Mouse (Mus musculus) hindbrain, postnatal 0 days (tissue): ENCODE results near the gene Olfr222. TPM values are rescaled to one million over a fixed set of nuclear protein-coding genes. Genes with fewer than 3 reads are reported as not detected.

ENCODE experiments used
- ATAC-seq: fragments of 200-750 bp; cut with Nextera tagmentation; 2 replicates; pipeline ENCODE4 v1.8.0; 2017; ENCODE audit warnings: mild to moderate bottlenecking, moderate TSS enrichment, moderate library complexity
- DNase-seq: peaks from one replicate; pipeline ENCODE4 v3.0.0-alpha.2; 2015; ENCODE audit warnings: low spot score
- H3K27ac ChIP-seq: fragments of 300-500 bp; sonication (generic); 2 replicates; pipeline ENCODE4 v1.5.1; 2014; ENCODE audit warnings: mild to moderate bottlenecking
- H3K27me3 ChIP-seq: fragments of 300-500 bp; sonication (generic); 2 replicates; pipeline ENCODE4 v1.6.1; 2014; ENCODE audit warnings: low read length, mixed read lengths; ENCODE audit not compliant: insufficient read depth
- H3K36me3 ChIP-seq: fragments of 300-500 bp; sonication (generic); 2 replicates; pipeline ENCODE4 v1.6.1; 2014; ENCODE audit warnings: low read length, mixed read lengths; ENCODE audit not compliant: insufficient read depth
- H3K4me1 ChIP-seq: fragments of 300-500 bp; sonication (generic); 2 replicates; pipeline ENCODE4 v1.6.1; 2014; ENCODE audit warnings: antibody characterized with exemption, low read length, mixed read lengths; ENCODE audit not compliant: insufficient read depth
- H3K4me2 ChIP-seq: fragments of 300-500 bp; sonication (generic); 2 replicates; pipeline ENCODE4 v1.6.1; 2014; ENCODE audit warnings: low read depth, mild to moderate bottlenecking, low read length, moderate library complexity, mixed read lengths
- H3K4me3 ChIP-seq: fragments of 300-500 bp; sonication (generic); 2 replicates; pipeline ENCODE4 v1.5.1; 2014; ENCODE audit warnings: low read length
- H3K9ac ChIP-seq: fragments of 300-500 bp; sonication (generic); replicated peaks from 2 replicates; pipeline ENCODE4 v1.6.1; 2014; ENCODE audit warnings: mild to moderate bottlenecking, low read length, moderate library complexity, mixed read lengths
- H3K9me3 ChIP-seq: fragments of 300-500 bp; sonication (generic); 2 replicates; pipeline ENCODE4 v1.6.1; 2016; ENCODE audit warnings: low read length, mixed read lengths
- CTCF ChIP-seq: IDR thresholded peaks from 2 replicates; pipeline ENCODE4 v1.5.1; 2016; ENCODE audit warnings: antibody characterized with exemption, control low read depth, low read depth
- WGBS: fragments of 180-500 bp; shearing (Covaris S2); extraction: QIAGEN DNeasy Blood & Tissue Kit; methylation state at CpG from one replicate; pipeline ENCODE4 v1.1.7; 2014; 5-methylcytosine and 5-hydroxymethylcytosine counted together
- polyA plus RNA-seq: library from polyadenylated mRNA; unstranded; fragments of >200 nt; fragmentation: Nextera tagmentation; extraction: Ambion mirVana; gene quantifications from 2 replicates; pipeline ENCODE4 v1.2.1, GENCODE M21; 2015
- total RNA-seq: library from RNA; depleted of rRNA; stranded (reverse); fragments of >200 nt; gene quantifications from 2 replicates; pipeline ENCODE4 v1.2.3, GENCODE M21; 2014

Olfr222 gene
- total and polyA plus RNA-seq, 2 experiments from 2014 or later, result not detected

DNA sequence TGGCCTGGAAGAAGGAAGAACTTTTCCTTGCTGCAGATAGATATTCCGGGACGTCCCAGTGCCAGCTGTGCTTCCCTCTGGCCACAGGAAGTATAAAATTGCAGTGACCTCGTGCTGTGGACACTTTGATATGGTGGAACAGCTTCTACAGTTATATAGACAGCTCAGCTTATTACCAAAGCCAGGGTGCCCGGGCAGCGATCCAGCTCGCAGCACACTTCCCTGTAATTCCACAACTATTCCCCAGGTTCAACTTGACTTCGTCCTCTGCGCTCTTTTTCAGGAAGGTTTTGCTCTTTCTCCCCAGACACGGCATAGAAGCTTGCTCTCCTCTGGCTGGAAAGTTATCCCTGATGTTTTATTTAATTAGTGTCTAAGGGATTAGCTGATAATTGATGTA is 309 bp downstream of the Olfr222 start:
- Histone ChIP-seq H3K27me3 (0 out of 2 replicates have a peak, but pooled peaks cover 4% of the 10 kb centered on the region), H3K9me3 (no peaks in the 10 kb centered on the region), H3K9ac (no peak overlapping the region), H3K4me2 (no peak overlapping the region), H3K4me1 (no peaks in the 10 kb centered on the region), H3K27ac (no peak overlapping the region), H3K36me3 (no peaks in the 10 kb centered on the region), H3K4me3 (no peak overlapping the region)
- DNase-seq (no peak), ATAC-seq (no peak)
- no peak for TF ChIP-seq CTCF
- 63% methylated on average over 9 of the region's 9 CpGs for WGBS

DNA sequence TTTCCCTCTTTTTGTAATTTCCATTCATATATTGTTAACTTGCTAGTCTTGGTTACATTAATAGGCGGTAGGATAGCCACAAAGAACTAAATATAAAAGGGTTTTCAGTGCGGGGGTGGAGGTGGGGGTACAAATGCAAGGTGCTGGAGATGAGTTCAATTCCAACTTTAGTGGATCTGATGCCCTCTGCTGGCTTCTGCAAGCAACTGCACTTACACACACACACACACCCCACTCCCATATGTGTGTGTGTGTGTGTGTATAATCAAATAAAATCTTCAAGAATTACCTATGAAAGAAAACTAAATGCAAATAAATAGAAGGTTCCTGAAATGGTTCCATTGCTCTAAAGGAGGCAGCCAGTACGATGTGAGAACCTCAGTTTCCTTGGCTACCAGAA is 6.7 kb downstream of the Olfr222 start:
- Histone ChIP-seq H3K4me2 (no peak overlapping the region), H3K27me3 (0 out of 2 replicates have a peak, but pooled peaks cover 4% of the 10 kb centered on the region), H3K4me1 (no peaks in the 10 kb centered on the region), H3K9me3 (no peaks in the 10 kb centered on the region), H3K4me3 (no peak overlapping the region), H3K9ac (no peak overlapping the region), H3K27ac (no peak overlapping the region), H3K36me3 (no peaks in the 10 kb centered on the region)
- no peak for ATAC-seq
- TF ChIP-seq CTCF, result peak; percentile 65
- peak; percentile 50 for DNase-seq
- WGBS, result 69% methylated on average over 3 of the region's 3 CpGs

DNA sequence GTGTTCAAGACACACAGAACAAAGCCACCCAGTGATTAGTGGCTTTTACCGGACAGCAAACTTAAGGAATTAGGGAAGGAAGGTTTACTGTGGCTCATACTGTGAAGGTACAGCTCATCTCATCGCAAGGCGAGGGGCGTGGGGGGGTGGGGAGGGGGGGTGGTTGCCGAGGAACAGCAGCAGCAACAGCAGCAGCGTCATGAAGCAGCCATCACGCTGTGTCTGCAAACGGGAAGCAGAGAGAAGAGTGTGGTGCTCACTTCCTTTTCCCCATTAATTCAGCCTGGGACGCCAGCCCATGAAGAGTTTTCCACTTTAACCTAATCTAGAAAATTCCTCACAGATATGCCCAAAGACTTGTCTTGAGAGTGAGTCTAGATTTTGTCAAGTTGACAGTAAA is 13.2 kb downstream of the Olfr222 start:
- H3K4me3 ChIP-seq, result no peak overlapping the region
- no peak overlapping the region for H3K27ac ChIP-seq
- H3K36me3 ChIP-seq, result no peaks in the 10 kb centered on the region
- no peaks in the 10 kb centered on the region for H3K4me1 ChIP-seq
- no peaks in the 10 kb centered on the region for H3K9me3 ChIP-seq
- H3K27me3 ChIP-seq, result no peaks in the 10 kb centered on the region
- DNase-seq (no peak), ATAC-seq (no peak)
- 64% methylated on average over 9 of the region's 9 CpGs for WGBS
- no peak overlapping the region for H3K4me2 ChIP-seq
- no peak overlapping the region for H3K9ac ChIP-seq
- TF ChIP-seq CTCF, result no peak

DNA sequence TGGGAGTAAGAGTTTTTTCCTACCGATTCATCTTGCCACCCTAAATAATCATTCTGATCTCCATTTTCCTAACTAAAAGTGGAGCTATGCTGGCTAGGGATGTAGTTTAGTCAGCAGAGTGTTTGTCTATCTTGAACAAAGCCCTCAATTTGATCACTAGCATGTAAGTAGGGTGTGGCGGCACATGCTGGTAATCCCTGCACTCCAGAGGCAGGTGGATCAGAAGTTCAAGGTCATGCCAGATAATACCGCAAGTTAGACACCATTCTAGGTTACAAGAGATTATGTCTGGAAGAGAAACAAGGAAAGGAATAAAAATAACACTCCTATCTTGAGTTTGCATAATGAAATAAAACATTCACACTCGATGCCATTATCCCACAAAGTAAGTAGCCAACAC is 13.7 kb downstream of the Olfr222 start:
- DNase-seq, result no peak
- H3K4me1 ChIP-seq, result no peaks in the 10 kb centered on the region
- no peak overlapping the region for H3K4me2 ChIP-seq
- no peak for TF ChIP-seq CTCF
- H3K9ac ChIP-seq, result no peak overlapping the region
- no peaks in the 10 kb centered on the region for H3K36me3 ChIP-seq
- no peaks in the 10 kb centered on the region for H3K27me3 ChIP-seq
- H3K4me3 ChIP-seq, result no peak overlapping the region
- H3K27ac ChIP-seq, result no peak overlapping the region
- 95% methylated on average over 4 of the region's 4 CpGs for WGBS
- no peaks in the 10 kb centered on the region for H3K9me3 ChIP-seq
- ATAC-seq, result no peak

DNA sequence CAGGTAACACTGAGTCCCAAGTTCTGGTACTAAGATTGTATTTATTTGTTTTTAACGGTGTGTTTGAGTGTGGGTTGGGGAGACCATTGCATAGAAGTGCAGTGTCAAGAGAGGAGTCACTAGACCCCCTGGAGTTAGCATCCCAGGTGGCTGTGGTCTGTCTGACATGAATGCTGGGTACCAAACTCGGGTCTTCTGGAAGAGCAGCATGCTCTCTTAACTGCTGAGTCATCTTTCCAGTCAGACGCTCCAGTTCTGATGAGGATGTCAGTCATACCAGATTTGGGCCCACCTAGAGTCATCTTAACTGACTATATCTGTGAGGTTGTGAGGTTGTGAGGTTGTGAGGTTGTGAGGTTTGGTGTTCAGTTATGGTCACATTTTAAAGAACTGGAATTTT is 15.1 kb downstream of the Olfr222 start:
- no peak overlapping the region for H3K9ac ChIP-seq
- no peaks in the 10 kb centered on the region for H3K36me3 ChIP-seq
- no peak overlapping the region for H3K27ac ChIP-seq
- DNase-seq (no peak), ATAC-seq (no peak)
- no peak for TF ChIP-seq CTCF
- no peaks in the 10 kb centered on the region for H3K4me1 ChIP-seq
- WGBS, result 75% methylated on average over 3 of the region's 3 CpGs
- no peaks in the 10 kb centered on the region for H3K27me3 ChIP-seq
- no peak overlapping the region for H3K4me2 ChIP-seq
- H3K4me3 ChIP-seq, result no peak overlapping the region
- H3K9me3 ChIP-seq, result no peaks in the 10 kb centered on the region

DNA sequence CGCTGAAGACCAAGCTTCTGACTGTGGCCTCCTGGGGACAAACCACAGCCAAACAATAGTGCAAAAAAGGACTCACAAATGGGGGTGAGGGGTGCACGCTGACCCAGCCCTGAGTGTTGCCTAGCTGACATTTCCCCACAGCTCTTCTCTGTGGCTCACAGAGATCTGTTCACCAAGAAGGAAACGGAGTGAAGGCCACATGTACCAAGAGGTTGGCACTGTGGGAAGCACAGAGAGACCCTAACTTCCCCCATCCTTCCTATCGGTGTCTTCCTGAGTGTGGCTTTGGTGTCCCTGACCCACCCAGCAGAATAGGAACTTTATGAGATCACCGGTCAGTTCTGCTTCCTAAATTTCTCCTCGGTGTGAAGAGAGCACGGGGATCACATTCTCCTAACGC is 21.5 kb downstream of the Olfr222 start:
- no peaks in the 10 kb centered on the region for H3K27me3 ChIP-seq
- no peak for TF ChIP-seq CTCF
- H3K4me1 ChIP-seq, result no peaks in the 10 kb centered on the region
- no peaks in the 10 kb centered on the region for H3K36me3 ChIP-seq
- H3K4me3 ChIP-seq, result no peak overlapping the region
- H3K27ac ChIP-seq, result no peak overlapping the region
- 78% methylated on average over 8 of the region's 8 CpGs for WGBS
- no peaks in the 10 kb centered on the region for H3K9me3 ChIP-seq
- H3K4me2 ChIP-seq, result no peak overlapping the region
- no peak for DNase-seq
- ATAC-seq, result no peak
- H3K9ac ChIP-seq, result no peak overlapping the region

DNA sequence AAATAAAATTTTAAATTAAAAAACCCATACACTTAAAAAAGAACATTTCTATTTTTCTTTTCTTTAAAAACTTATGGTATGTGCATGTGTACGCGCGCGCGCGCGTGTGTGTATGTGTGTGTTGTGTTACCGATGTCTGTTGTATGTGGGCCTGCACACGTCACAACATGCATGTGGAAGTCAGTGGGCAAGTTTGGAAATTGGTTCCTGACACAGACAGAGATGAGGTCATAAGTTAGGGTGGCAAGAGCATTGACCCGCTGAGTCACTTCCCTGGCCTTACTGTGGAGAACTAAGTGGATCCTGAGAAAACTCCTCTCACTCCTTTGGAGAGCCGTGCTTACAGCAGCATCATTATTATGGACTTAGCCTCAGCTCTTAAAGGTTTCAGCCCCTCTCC is 21.9 kb downstream of the Olfr222 start:
- DNase-seq, result no peak
- Histone ChIP-seq H3K4me3 (no peak overlapping the region), H3K4me1 (no peaks in the 10 kb centered on the region), H3K9ac (no peak overlapping the region), H3K36me3 (no peaks in the 10 kb centered on the region), H3K27ac (no peak overlapping the region), H3K9me3 (no peaks in the 10 kb centered on the region), H3K4me2 (no peak overlapping the region), H3K27me3 (no peaks in the 10 kb centered on the region)
- WGBS, result 93% methylated on average over 11 of the region's 11 CpGs
- TF ChIP-seq CTCF, result no peak
- ATAC-seq, result no peak
